Mouse (Mus musculus) heart, postnatal 14 days (tissue): ENCODE results near the gene Atp11a. TPM values are rescaled to one million over a fixed set of nuclear protein-coding genes. Genes with fewer than 3 reads are reported as not detected.
A peak's percentile ranks its signal among the peaks of the same experiment; 100 is the strongest.

Source experiments
- DNase-seq, 2 experiments: peaks; one replicate each; pipeline ENCODE4 v3.0.0; 2021 to 2022
- intact Hi-C: fragments of 180-260 bp; cut with DNase I; formaldehyde crosslinking; loops from one replicate; pipeline ENCODE4 v1.15.1; 2025
- total RNA-seq, 2 experiments: library from RNA; stranded (reverse); gene quantifications; 2 replicates each; pipeline ENCODE4 v1.2.3; 2021

Atp11a gene
- total RNA-seq, 2 experiments from 2014 or later, result 80.4 to 85.6 TPM

- intact Hi-C loops, result no loop called here
- DNase-seq, result no peak
These were observed 106.2 kb downstream of the Atp11a start for GRCm38 (mm10) chr8:12863061-12863460.

- intact Hi-C loops, result no loop called here
- DNase-seq, result no peak
These were observed 106.8 kb downstream of the Atp11a start for GRCm38 (mm10) chr8:12863608-12864007.

GRCm38 (mm10) chr8:12865790-12866189 is 109.0 kb downstream of the Atp11a start:
- intact Hi-C loops, result no loop called here
- no peak for DNase-seq

GRCm38 (mm10) chr8:12869661-12870060 is 112.8 kb downstream of the Atp11a start:
- intact Hi-C loops, result no loop called here
- DNase-seq, result no peak

GRCm38 (mm10) chr8:12870656-12871055 is 113.8 kb downstream of the Atp11a start:
- no peak for DNase-seq
- intact Hi-C loops, result no loop called here

GRCm38 (mm10) chr8:12871461-12871860 is 114.6 kb downstream of the Atp11a start:
- intact Hi-C loops, result no loop called here
- no peak for DNase-seq

GRCm38 (mm10) chr8:12872983-12873356 is 116.2 kb downstream of the Atp11a start:
- DNase-seq, result no peak
- intact Hi-C loops, result no loop called here

- intact Hi-C loops, result no loop called here
- peak; percentile 45 to 52 for DNase-seq
These were observed 116.7 kb downstream of the Atp11a start, which contains the start of gene Mcf2l for GRCm38 (mm10) chr8:12873357-12874046. TSS of gene Mcf2l (plus strand) at chr8:12873806.

- DNase-seq, result peak in 1 of 2 experiments; percentile 16
- intact Hi-C loops, result no loop called here
These were observed 117.5 kb downstream of the Atp11a start for GRCm38 (mm10) chr8:12874194-12874791.

- intact Hi-C loops, result no loop called here
- DNase-seq, result no peak
These were observed 118.2 kb downstream of the Atp11a start for GRCm38 (mm10) chr8:12874971-12875370.

GRCm38 (mm10) chr8:12877126-12877525 is 120.3 kb downstream of the Atp11a start:
- intact Hi-C loops, result no loop called here
- no peak for DNase-seq

GRCm38 (mm10) chr8:12880163-12880562 is 123.3 kb downstream of the Atp11a start:
- intact Hi-C loops, result no loop called here

GRCm38 (mm10) chr8:12883051-12884004 is 126.5 kb downstream of the Atp11a start:
- intact Hi-C loops, result no loop called here
- no peak for DNase-seq

More at GRCm38 (mm10) chr8:12880163-12880562, 123.3 kb downstream of the Atp11a start:
- DNase-seq, result no peak

- intact Hi-C loops, result no loop called here
- DNase-seq, result no peak
These were observed 131.1 kb downstream of the Atp11a start for GRCm38 (mm10) chr8:12887772-12888435.

GRCm38 (mm10) chr8:12889046-12889598 is 132.3 kb downstream of the Atp11a start:
- DNase-seq, result no peak
- intact Hi-C loops, result no loop called here

GRCm38 (mm10) chr8:12892882-12893446 is 136.2 kb downstream of the Atp11a start:
- intact Hi-C loops, result no loop called here
- DNase-seq, result no peak

GRCm38 (mm10) chr8:12893797-12894578 is 137.2 kb downstream of the Atp11a start:
- no peak for DNase-seq
- intact Hi-C loops, result no loop called here

- intact Hi-C loops, result no loop called here
- no peak for DNase-seq
These were observed 138.1 kb downstream of the Atp11a start for GRCm38 (mm10) chr8:12894783-12895534.
